Mouse (Mus musculus) G1E-ER4 (cell line): ENCODE measurements around the gene Zfp771. TPM values are rescaled to one million over a fixed set of nuclear protein-coding genes. Genes with fewer than 3 reads are reported as not detected.

Experiments
- GATA1 ChIP-seq: IDR thresholded peaks from one replicate; pipeline ENCODE4 v1.8.0; 2012; ENCODE audit warnings: low read length, inconsistent platforms
- polyA plus RNA-seq: library from polyadenylated mRNA; stranded (reverse); fragments of >175 nt; gene quantifications from 2 replicates; pipeline ENCODE4 v1.2.3, GENCODE M21; 2012

The Zfp771 gene
- polyA plus RNA-seq, 1 experiment: 115 TPM

- TF ChIP-seq GATA1: no peak
Measured at GRCm38 (mm10) chr7:127231826-127232621, 12.1 kb upstream of the Zfp771 start.

- no peak for TF ChIP-seq GATA1
Measured at GRCm38 (mm10) chr7:127232622-127233367, 11.3 kb upstream of the Zfp771 start, which contains the start of the genes Zfp553 and Sept1. TSS of gene Zfp553 (plus strand) at chr7:127233061. TSS of gene Sept1 (minus strand) at chr7:127233130.

GRCm38 (mm10) chr7:127233368-127233749 is 10.7 kb upstream of the Zfp771 start:
- TF ChIP-seq GATA1: no peak

- peak; percentile 19 for TF ChIP-seq GATA1
Measured at GRCm38 (mm10) chr7:127233765-127234164, 10.3 kb upstream of the Zfp771 start.

GRCm38 (mm10) chr7:127234777-127235176 is 9.3 kb upstream of the Zfp771 start:
- TF ChIP-seq GATA1: no peak

- TF ChIP-seq GATA1: no peak
Measured at GRCm38 (mm10) chr7:127243361-127243867, 660 bp upstream of the Zfp771 start.

GRCm38 (mm10) chr7:127244658-127245510 is 810 bp downstream of the Zfp771 start:
- no peak for TF ChIP-seq GATA1

GRCm38 (mm10) chr7:127252414-127252813 is 8.3 kb downstream of the Zfp771 start:
- TF ChIP-seq GATA1: no peak

GRCm38 (mm10) chr7:127253341-127253740 is 9.3 kb downstream of the Zfp771 start:
- TF ChIP-seq GATA1: no peak

- no peak for TF ChIP-seq GATA1
Measured at GRCm38 (mm10) chr7:127253821-127254769, 10.0 kb downstream of the Zfp771 start.

- no peak for TF ChIP-seq GATA1
Measured at GRCm38 (mm10) chr7:127255008-127255407, 10.9 kb downstream of the Zfp771 start.

GRCm38 (mm10) chr7:127255965-127256364 is 11.9 kb downstream of the Zfp771 start:
- TF ChIP-seq GATA1: no peak

GRCm38 (mm10) chr7:127256518-127256917 is 12.4 kb downstream of the Zfp771 start:
- TF ChIP-seq GATA1: no peak

GRCm38 (mm10) chr7:127259186-127259905 is 15.3 kb downstream of the Zfp771 start:
- no peak for TF ChIP-seq GATA1
